Mouse (Mus musculus) testis, adult 2 months (tissue): Measurements from ENCODE around the gene Igsf3.

Experiments
- CTCF ChIP-seq: fragments of 200-500 bp; IDR thresholded peaks from 2 replicates; pipeline ENCODE4 v1.5.1; 2012; ENCODE audit warnings: low read depth, mild to moderate bottlenecking, inconsistent platforms, low read length, moderate library complexity; ENCODE audit not compliant: control insufficient read depth, insufficient read depth, insufficient replicate concordance
- POLR2A ChIP-seq: fragments of 200-500 bp; IDR thresholded peaks from 2 replicates; pipeline ENCODE4 v1.6.1; 2012; ENCODE audit warnings: low read depth, mild to moderate bottlenecking, inconsistent platforms, low read length, moderate library complexity; ENCODE audit not compliant: control insufficient read depth

DNA sequence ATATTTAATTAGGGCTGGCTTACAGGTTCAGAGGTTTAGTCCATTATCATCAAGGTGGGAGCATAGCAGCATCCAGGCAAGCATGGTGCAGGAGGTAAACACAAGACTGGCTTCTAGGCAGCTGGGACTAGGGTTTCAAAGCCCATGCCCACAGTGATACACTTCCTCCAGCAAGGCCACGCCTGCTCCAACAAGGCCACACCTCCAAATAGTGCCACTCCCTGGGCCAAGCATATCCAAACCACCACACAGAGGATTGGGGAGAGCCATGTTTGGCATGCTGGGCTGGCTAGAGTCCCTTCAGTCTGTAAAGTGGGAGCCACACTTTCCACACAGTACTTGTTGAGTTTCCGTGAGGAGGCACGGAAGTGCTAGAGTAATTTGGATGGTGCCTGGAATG lies 34.7 kb downstream of the Igsf3 start:
- no peak for TF ChIP-seq CTCF
- no peak for TF ChIP-seq POLR2A
